Mouse (Mus musculus) cerebellum, adult 2 months (tissue): Measurements from ENCODE around the gene Fam160a2.

Experiments used
- CTCF ChIP-seq: fragments of 200-500 bp; IDR thresholded peaks from 2 replicates; pipeline ENCODE4 v1.5.1; 2011; ENCODE audit warnings: low read depth, mild to moderate bottlenecking, control low read depth, low read length, moderate library complexity, borderline replicate concordance; ENCODE audit not compliant: insufficient read depth
- POLR2A ChIP-seq: fragments of 200-500 bp; IDR thresholded peaks from 2 replicates; pipeline ENCODE4 v1.6.1; 2011; ENCODE audit warnings: low read length, control low read depth, borderline replicate concordance; ENCODE audit not compliant: insufficient read depth

GRCm38 (mm10) chr7:105390236-105390635, 9.6 kb downstream of the Fam160a2 start:
- TF ChIP-seq POLR2A (no peak), CTCF (no peak)
